Mouse (Mus musculus) kidney, embryonic 16.5 days (tissue): ENCODE results near the gene Gm49336. TPM values are rescaled to one million over a fixed set of nuclear protein-coding genes. Genes with fewer than 3 reads are reported as not detected.

Source experiments
- ATAC-seq: fragments of 200-750 bp; cut with Nextera tagmentation; 2 replicates; pipeline ENCODE4 v1.8.0; 2017; ENCODE audit warnings: moderate TSS enrichment; ENCODE audit not compliant: low FRiP score, low TSS enrichment
- H3K27ac ChIP-seq: fragments of 300-500 bp; sonication (generic); 2 replicates; pipeline ENCODE4 v1.5.1; 2014; ENCODE audit warnings: low read length
- H3K27me3 ChIP-seq: fragments of 300-500 bp; sonication (generic); 2 replicates; pipeline ENCODE4 v1.6.1; 2014; ENCODE audit warnings: low read length, control low read depth, mixed read lengths; ENCODE audit not compliant: insufficient read depth
- H3K36me3 ChIP-seq: fragments of 300-500 bp; sonication (generic); 2 replicates; pipeline ENCODE4 v1.6.1; 2014; ENCODE audit warnings: low read length, control low read depth, mixed read lengths; ENCODE audit not compliant: insufficient read depth
- H3K4me1 ChIP-seq: fragments of 300-500 bp; sonication (generic); 2 replicates; pipeline ENCODE4 v1.6.1; 2014; ENCODE audit warnings: low read length, control low read depth, mixed read lengths; ENCODE audit not compliant: insufficient read depth
- H3K4me2 ChIP-seq: fragments of 300-500 bp; sonication (generic); replicated peaks from 2 replicates; pipeline ENCODE4 v1.6.1; 2014; ENCODE audit warnings: low read depth, low read length
- H3K4me3 ChIP-seq: fragments of 300-500 bp; sonication (generic); 2 replicates; pipeline ENCODE4 v1.5.1; 2014; ENCODE audit warnings: mild to moderate bottlenecking, low read length
- H3K9ac ChIP-seq: fragments of 300-500 bp; sonication (generic); replicated peaks from 2 replicates; pipeline ENCODE4 v1.6.1; 2014; ENCODE audit warnings: low read length
- H3K9me3 ChIP-seq: fragments of 300-500 bp; sonication (generic); 2 replicates; pipeline ENCODE4 v1.6.1; 2016; ENCODE audit warnings: low read length, control low read depth
- WGBS: fragments of 180-500 bp; shearing (Covaris S2); extraction: QIAGEN DNeasy Blood & Tissue Kit; methylation state at CpG from one replicate; pipeline ENCODE4 v1.1.7; 2014; 5-methylcytosine and 5-hydroxymethylcytosine counted together
- polyA plus RNA-seq: library from polyadenylated mRNA; unstranded; fragments of >200 nt; fragmentation: Nextera tagmentation; extraction: Ambion mirVana; gene quantifications from 2 replicates; pipeline ENCODE4 v1.2.1, GENCODE M21; 2015

Gene Gm49336
- polyA plus RNA-seq, 1 experiment from 2014 or later: 53.7 TPM

- no peak for ATAC-seq
Observed at GRCm38 (mm10) chr14:60194606-60195005, 56.7 kb downstream of the Gm49336 start.

GRCm38 (mm10) chr14:60189771-60190170 lies 61.5 kb downstream of the Gm49336 start:
- 87% methylated on average over 5 of the region's 5 CpGs for WGBS
- Histone ChIP-seq H3K27me3 (no peaks in the 10 kb centered on the region), H3K9ac (no peak overlapping the region), H3K36me3 (no peaks in the 10 kb centered on the region), H3K9me3 (0 out of 2 replicates have a peak, but pooled peaks cover 4% of the 10 kb centered on the region), H3K27ac (no peak overlapping the region), H3K4me1 (no peaks in the 10 kb centered on the region), H3K4me3 (no peak overlapping the region), H3K4me2 (no peak overlapping the region)
- no peak for ATAC-seq

More at GRCm38 (mm10) chr14:60194606-60195005, 56.7 kb downstream of the Gm49336 start:
- Histone ChIP-seq H3K27ac (no peak overlapping the region), H3K4me3 (no peak overlapping the region), H3K4me2 (no peak overlapping the region), H3K9me3 (0 out of 2 replicates have a peak, but pooled peaks cover 4% of the 10 kb centered on the region), H3K27me3 (no peaks in the 10 kb centered on the region), H3K4me1 (no peaks in the 10 kb centered on the region), H3K36me3 (no peaks in the 10 kb centered on the region), H3K9ac (no peak overlapping the region)
- WGBS: 75% methylated on average over 1 of the region's 1 CpGs

GRCm38 (mm10) chr14:60188201-60188825 lies 63.0 kb downstream of the Gm49336 start:
- Histone ChIP-seq H3K27ac (no peak overlapping the region), H3K9ac (no peak overlapping the region), H3K4me1 (no peaks in the 10 kb centered on the region), H3K9me3 (0 out of 2 replicates have a peak, but pooled peaks cover 4% of the 10 kb centered on the region), H3K4me3 (no peak overlapping the region), H3K36me3 (no peaks in the 10 kb centered on the region), H3K4me2 (no peak overlapping the region), H3K27me3 (no peaks in the 10 kb centered on the region)
- WGBS: 80% methylated on average over 5 of the region's 5 CpGs
- ATAC-seq: no peak

GRCm38 (mm10) chr14:60181306-60181705 lies 70.0 kb downstream of the Gm49336 start:
- no peak for ATAC-seq
- H3K9ac ChIP-seq: no peak overlapping the region
- H3K36me3 ChIP-seq: no peaks in the 10 kb centered on the region
- no peak overlapping the region for H3K4me2 ChIP-seq
- no peaks in the 10 kb centered on the region for H3K9me3 ChIP-seq
- H3K27me3 ChIP-seq: peaks cover 14% of the 10 kb centered on the region
- WGBS: 97% methylated on average over 2 of the region's 2 CpGs
- H3K4me3 ChIP-seq: no peak overlapping the region
- no peak overlapping the region for H3K27ac ChIP-seq
- H3K4me1 ChIP-seq: 0 out of 2 replicates have a peak, but pooled peaks cover 8% of the 10 kb centered on the region

- WGBS: 55% methylated on average over 2 of the region's 2 CpGs
- H3K4me1 ChIP-seq: 0 out of 2 replicates have a peak, but pooled peaks cover 8% of the 10 kb centered on the region
- no peak overlapping the region for H3K4me2 ChIP-seq
- no peaks in the 10 kb centered on the region for H3K9me3 ChIP-seq
- H3K36me3 ChIP-seq: no peaks in the 10 kb centered on the region
- H3K27ac ChIP-seq: no peak overlapping the region
- no peak overlapping the region for H3K4me3 ChIP-seq
- peaks cover 35% of the 10 kb centered on the region for H3K27me3 ChIP-seq
- H3K9ac ChIP-seq: no peak overlapping the region
- no peak for ATAC-seq
Observed at GRCm38 (mm10) chr14:60178571-60178955, 72.7 kb downstream of the Gm49336 start.

GRCm38 (mm10) chr14:60177614-60178570 lies 73.4 kb downstream of the Gm49336 start:
- Histone ChIP-seq H3K9ac (peak overlapping the region; percentile 74), H3K4me3 (peak overlapping the region; percentile 78), H3K9me3 (no peaks in the 10 kb centered on the region), H3K4me1 (0 out of 2 replicates have a peak, but pooled peaks cover 8% of the 10 kb centered on the region), H3K27ac (no peak overlapping the region), H3K27me3 (peaks cover 35% of the 10 kb centered on the region), H3K4me2 (peak overlapping the region; percentile 100), H3K36me3 (no peaks in the 10 kb centered on the region)
- no peak for ATAC-seq
- WGBS: 19% methylated on average over 34 of the region's 37 CpGs

- no peaks in the 10 kb centered on the region for H3K36me3 ChIP-seq
- no peak overlapping the region for H3K27ac ChIP-seq
- peaks cover 35% of the 10 kb centered on the region for H3K27me3 ChIP-seq
- H3K4me2 ChIP-seq: peak overlapping the region; percentile 100
- no peaks in the 10 kb centered on the region for H3K9me3 ChIP-seq
- H3K4me3 ChIP-seq: peak overlapping the region; percentile 78
- peak; percentile 76 for ATAC-seq
- peak overlapping the region; percentile 74 for H3K9ac ChIP-seq
- 0 out of 2 replicates have a peak, but pooled peaks cover 8% of the 10 kb centered on the region for H3K4me1 ChIP-seq
- under 1% methylated on average over 75 of the region's 84 CpGs for WGBS
Observed at GRCm38 (mm10) chr14:60176891-60177613, 74.3 kb downstream of the Gm49336 start.

- Histone ChIP-seq H3K4me2 (peak overlapping the region; percentile 100), H3K4me1 (0 out of 2 replicates have a peak, but pooled peaks cover 8% of the 10 kb centered on the region), H3K4me3 (peak overlapping the region; percentile 78), H3K9me3 (no peaks in the 10 kb centered on the region), H3K27me3 (peaks cover 35% of the 10 kb centered on the region), H3K36me3 (no peaks in the 10 kb centered on the region), H3K9ac (no peak overlapping the region), H3K27ac (no peak overlapping the region)
- peak; percentile 24; the same call in 1 of the 2 replicates for ATAC-seq
- 31% methylated on average over 9 of the region's 9 CpGs for WGBS
Observed at GRCm38 (mm10) chr14:60176469-60176890, 74.8 kb downstream of the Gm49336 start.

GRCm38 (mm10) chr14:60172286-60173055 lies 78.8 kb downstream of the Gm49336 start:
- no peak overlapping the region for H3K27ac ChIP-seq
- no peak overlapping the region for H3K4me3 ChIP-seq
- 0 out of 2 replicates have a peak, but pooled peaks cover under 1% of the 10 kb centered on the region for H3K4me1 ChIP-seq
- H3K36me3 ChIP-seq: no peaks in the 10 kb centered on the region
- H3K27me3 ChIP-seq: peaks cover 28% of the 10 kb centered on the region
- whole genome bisulfite sequencing: 60% methylated on average over 12 of the region's 12 CpGs
- no peak for ATAC-seq
- no peak overlapping the region for H3K4me2 ChIP-seq
- no peaks in the 10 kb centered on the region for H3K9me3 ChIP-seq
- no peak overlapping the region for H3K9ac ChIP-seq
